Mouse (Mus musculus): ENCODE measurements around the gene Atp6v0a2.

GRCm38 (mm10) chr5:124614709-124615108, 13.7 kb upstream of the Atp6v0a2 start:
- no peak for TF ChIP-seq CTCF (IDR thresholded peaks at IDR 0.05; ENCODE audit: extremely low read depth, insufficient read length, insufficient replicate concordance, low read depth, low read length)
- no peak for TF ChIP-seq POLR2A (IDR thresholded peaks at IDR 0.05; ENCODE audit: low read depth, low read length)

Measured in small intestine, adult 2 months (tissue).